Mouse (Mus musculus) lung, adult 2 months (tissue): ENCODE measurements around the gene 4930558K02Rik. TPM values are rescaled to one million over a fixed set of nuclear protein-coding genes. Genes with fewer than 3 reads are reported as not detected.

Experiments used
- DNase-seq: peaks from one replicate; pipeline ENCODE4 v3.0.0; 2022
- H3K4me1 ChIP-seq: fragments of 200-500 bp; 2 replicates; pipeline ENCODE4 v1.6.1; 2011; ENCODE audit warnings: low read length; ENCODE audit not compliant: control insufficient read depth, insufficient read depth
- H3K4me3 ChIP-seq: fragments of 200-500 bp; replicated peaks from 2 replicates; pipeline ENCODE3; 2011; ENCODE audit warnings: low read depth, mild to moderate bottlenecking, control low read depth, low read length; ENCODE audit errors: extremely low read depth
- CTCF ChIP-seq: fragments of 200-500 bp; IDR thresholded peaks from 2 replicates; pipeline ENCODE4 v1.5.1; 2011; ENCODE audit warnings: mild to moderate bottlenecking, low read length, control low read depth; ENCODE audit not compliant: insufficient read depth
- POLR2A ChIP-seq: fragments of 200-500 bp; IDR thresholded peaks from 2 replicates; pipeline ENCODE4 v1.6.1; 2011; ENCODE audit warnings: low read depth, mild to moderate bottlenecking, control low read depth, low read length, borderline replicate concordance; ENCODE audit errors: extremely low read depth
- WGBS: fragments of 180-500 bp; shearing (Covaris S2); methylation state at CpG from one replicate; pipeline ENCODE4 v1.1.7; 2018; 5-methylcytosine and 5-hydroxymethylcytosine counted together
- polyA plus RNA-seq: library from polyadenylated mRNA; depleted of rRNA; stranded (reverse); fragments of >200 nt; gene quantifications from 2 replicates; pipeline ENCODE4 v1.2.3, GENCODE M21; 2012; rRNA removed

4930558K02Rik gene
- polyA plus RNA-seq, 1 experiment, result not detected

GRCm38 (mm10) chr1:161894553-161894952 lies 84.9 kb downstream of the 4930558K02Rik start:
- WGBS, result 22% methylated on average over 2 of the region's 2 CpGs
- H3K4me1 ChIP-seq, result no peaks in the 10 kb centered on the region
- no peak overlapping the region for H3K4me3 ChIP-seq
- no peak for DNase-seq
- TF ChIP-seq POLR2A (no peak), CTCF (no peak)

GRCm38 (mm10) chr1:161894126-161894525 lies 85.3 kb downstream of the 4930558K02Rik start:
- TF ChIP-seq CTCF (no peak), POLR2A (no peak)
- WGBS, result 30% methylated on average over 2 of the region's 2 CpGs
- H3K4me3 ChIP-seq, result no peak overlapping the region
- no peaks in the 10 kb centered on the region for H3K4me1 ChIP-seq
- DNase-seq, result no peak

Other genes with a start within 250 kb of the 4930558K02Rik start
- 0.32 and 0.37 TPM in 2 replicates for gene Fasl, start 191.1 kb downstream of the 4930558K02Rik start, polyA plus RNA-seq
- gene Suco, start 103.0 kb downstream of the 4930558K02Rik start, polyA plus RNA-seq, result 2.5 and 3.8 TPM in 2 replicates
- gene Pigc, start 10.4 kb downstream of the 4930558K02Rik start, polyA plus RNA-seq, result 12.8 and 21.7 TPM in 2 replicates